Mouse (Mus musculus) ES-Bruce4 (cell line): ENCODE data around the gene Acta2. TPM values are rescaled to one million over a fixed set of nuclear protein-coding genes. Genes with fewer than 3 reads are reported as not detected.

Experiments
- H3K27ac ChIP-seq: 2 replicates; pipeline ENCODE4 v1.5.1; 2012; ENCODE audit warnings: low read length, inconsistent platforms; ENCODE audit not compliant: insufficient read depth
- H3K27me3 ChIP-seq: 2 replicates; pipeline ENCODE4 v1.6.1; 2012; ENCODE audit warnings: mild to moderate bottlenecking, low read length, inconsistent platforms; ENCODE audit not compliant: control insufficient read depth, poor library complexity, insufficient read depth, severe bottlenecking
- H3K36me3 ChIP-seq: 2 replicates; pipeline ENCODE4 v1.6.1; 2012; ENCODE audit warnings: inconsistent platforms, mild to moderate bottlenecking, low read length, moderate library complexity; ENCODE audit not compliant: control insufficient read depth, poor library complexity, insufficient read depth, severe bottlenecking
- H3K4me1 ChIP-seq: one replicate; pipeline ENCODE4 v1.8.1; 2011; ENCODE audit warnings: low read length; ENCODE audit not compliant: control insufficient read depth, insufficient read depth
- H3K4me3 ChIP-seq: 2 replicates; pipeline ENCODE4 v1.5.1; 2011; ENCODE audit warnings: low read depth, mild to moderate bottlenecking, low read length
- H3K9ac ChIP-seq: 2 replicates; pipeline ENCODE4 v1.6.1; 2012; ENCODE audit warnings: low read depth, mild to moderate bottlenecking, inconsistent platforms; ENCODE audit not compliant: poor library complexity, severe bottlenecking
- H3K9me3 ChIP-seq: replicated peaks from 2 replicates; pipeline ENCODE4 v1.6.1; 2012; ENCODE audit warnings: mild to moderate bottlenecking, low read length, inconsistent platforms; ENCODE audit not compliant: control insufficient read depth, poor library complexity, insufficient read depth, severe bottlenecking
- CTCF ChIP-seq: IDR thresholded peaks from one replicate; pipeline ENCODE4 v1.8.1; 2011; ENCODE audit warnings: low read depth, low read length
- EP300 ChIP-seq: IDR thresholded peaks from 2 replicates; pipeline ENCODE4 v1.6.1; 2011; ENCODE audit warnings: low read depth, low read length; ENCODE audit not compliant: insufficient read depth
- POLR2A ChIP-seq: IDR thresholded peaks from one replicate; pipeline ENCODE4 v1.8.1; 2011; ENCODE audit warnings: low read length; ENCODE audit not compliant: insufficient read depth
- polyA plus RNA-seq: library from polyadenylated mRNA; stranded (reverse); fragments of >200 nt; gene quantifications from 2 replicates; pipeline ENCODE4 v1.2.4, GENCODE M21; 2011; ENCODE audit warnings: low read depth; ENCODE audit not compliant: missing spikeins, insufficient read depth, insufficient read length

The Acta2 gene
- polyA plus RNA-seq, 1 experiment = 44.1 TPM

DNA sequence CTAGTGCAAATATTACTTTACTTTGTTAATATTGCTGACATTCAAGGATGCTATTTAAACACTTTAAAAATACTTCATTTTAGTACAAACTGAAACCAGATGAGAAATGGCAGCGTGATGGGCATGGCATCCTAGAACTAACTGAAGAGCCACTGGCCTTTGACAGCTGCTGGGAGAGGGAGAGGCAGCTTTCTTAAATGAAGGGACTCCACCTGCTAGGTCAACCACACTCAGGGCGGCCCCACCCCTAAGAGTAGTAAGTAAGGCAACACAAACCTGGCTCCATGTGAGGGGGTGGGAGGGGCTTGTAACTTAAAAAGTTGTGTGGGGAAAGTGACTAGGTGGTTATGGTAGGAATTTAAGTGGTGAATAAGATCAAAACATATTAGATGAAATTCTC lies 52.7 kb downstream of the Acta2 start:
- Histone ChIP-seq H3K4me3 (no peak overlapping the region), H3K9me3 (no peaks in the 10 kb centered on the region), H3K27ac (no peak overlapping the region), H3K9ac (no peak overlapping the region), H3K27me3 (no peaks in the 10 kb centered on the region), H3K4me1 (no peaks in the 10 kb centered on the region), H3K36me3 (no peaks in the 10 kb centered on the region)
- TF ChIP-seq EP300 (no peak), CTCF (no peak), POLR2A (no peak)

DNA sequence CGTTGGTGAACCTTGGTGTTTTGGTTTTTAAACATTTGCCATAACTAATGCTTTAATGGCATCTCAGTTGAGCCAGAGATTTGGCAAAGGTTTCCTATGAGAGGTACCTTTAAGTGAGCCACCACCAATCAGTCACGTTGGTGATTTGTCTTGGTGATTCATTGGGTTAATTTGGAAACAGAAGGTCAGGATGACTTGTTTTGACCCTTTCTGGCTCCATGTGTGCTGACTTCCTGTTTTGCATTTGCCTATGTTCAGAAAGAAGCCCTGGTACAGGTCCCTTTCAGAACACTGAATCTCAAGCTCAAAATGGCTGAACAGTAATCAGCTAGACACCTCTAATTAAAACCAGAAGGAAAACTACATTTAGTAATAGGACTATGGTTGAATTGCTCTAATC lies 55.9 kb downstream of the Acta2 start:
- Histone ChIP-seq H3K9me3 (no peaks in the 10 kb centered on the region), H3K36me3 (no peaks in the 10 kb centered on the region), H3K4me1 (no peaks in the 10 kb centered on the region), H3K9ac (no peak overlapping the region), H3K4me3 (no peak overlapping the region), H3K27me3 (no peaks in the 10 kb centered on the region), H3K27ac (no peak overlapping the region)
- TF ChIP-seq CTCF (no peak), EP300 (no peak), POLR2A (no peak)

DNA sequence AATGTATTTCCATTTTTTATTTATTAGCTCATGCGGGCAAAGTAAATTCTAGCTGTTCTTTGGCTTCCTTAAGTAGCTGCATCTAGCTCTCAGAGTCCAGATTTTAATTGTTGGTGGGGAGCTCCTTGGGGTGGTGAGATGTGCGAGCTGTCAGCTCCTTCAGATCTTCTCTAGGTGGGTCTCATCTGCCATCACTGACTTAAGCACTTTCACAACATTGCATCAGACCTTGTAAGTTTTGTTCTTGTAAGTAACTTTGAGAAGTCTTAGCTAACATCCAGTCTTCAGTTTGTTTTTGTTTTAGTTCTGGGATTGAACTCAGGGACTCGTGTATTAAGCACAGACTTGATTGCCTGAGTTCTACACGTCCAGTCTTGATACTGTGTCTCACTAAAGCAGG lies 56.5 kb downstream of the Acta2 start:
- Histone ChIP-seq H3K4me1 (peaks cover 2% of the 10 kb centered on the region), H3K4me3 (no peak overlapping the region), H3K36me3 (no peaks in the 10 kb centered on the region), H3K9me3 (no peaks in the 10 kb centered on the region), H3K9ac (no peak overlapping the region), H3K27me3 (no peaks in the 10 kb centered on the region), H3K27ac (no peak overlapping the region)
- TF ChIP-seq POLR2A (no peak), EP300 (no peak), CTCF (no peak)

DNA sequence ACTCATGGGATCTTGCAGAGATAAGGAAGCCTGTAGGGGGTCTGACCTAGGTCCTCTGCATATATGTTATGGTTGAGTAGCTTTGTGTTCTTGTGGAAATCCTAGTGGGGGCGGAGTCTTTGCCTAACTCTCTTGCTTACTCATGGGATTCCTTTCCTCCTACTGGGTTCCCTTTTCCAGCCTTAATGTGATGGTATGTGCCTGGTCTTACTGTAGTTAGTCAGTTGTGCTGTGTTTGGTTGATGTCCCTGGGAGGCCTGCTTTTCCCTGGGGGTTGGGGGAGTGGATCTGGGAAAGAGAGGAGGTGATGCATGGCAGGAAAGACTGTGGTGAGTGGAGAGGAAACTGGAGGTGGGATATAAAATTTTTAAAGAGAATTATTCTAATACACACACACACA lies 57.3 kb downstream of the Acta2 start:
- peaks cover 2% of the 10 kb centered on the region for H3K4me1 ChIP-seq
- H3K9me3 ChIP-seq = no peaks in the 10 kb centered on the region
- H3K27me3 ChIP-seq = no peaks in the 10 kb centered on the region
- TF ChIP-seq EP300 (no peak), CTCF (no peak), POLR2A (no peak)
- no peaks in the 10 kb centered on the region for H3K36me3 ChIP-seq
- no peak overlapping the region for H3K4me3 ChIP-seq
- H3K27ac ChIP-seq = no peak overlapping the region
- H3K9ac ChIP-seq = no peak overlapping the region

DNA sequence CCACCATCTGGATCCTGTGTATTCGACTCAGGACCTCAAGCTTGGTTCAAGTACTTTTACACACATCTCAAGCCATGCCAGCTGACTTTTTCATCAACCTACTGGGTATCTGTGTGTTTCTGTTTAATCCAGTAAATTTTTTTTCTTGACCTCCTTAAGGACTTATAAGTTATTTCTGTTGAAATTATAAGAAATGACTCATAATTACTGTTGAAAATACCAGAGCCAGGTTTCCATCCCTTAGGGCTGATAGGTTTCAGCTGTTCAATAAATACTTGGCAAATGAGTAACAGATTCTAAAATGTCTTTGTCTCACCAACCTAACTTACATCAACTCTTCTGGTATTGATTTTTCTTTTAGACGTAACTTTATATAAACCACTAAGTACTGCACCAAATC lies 60.4 kb downstream of the Acta2 start:
- no peak overlapping the region for H3K27ac ChIP-seq
- peaks cover 2% of the 10 kb centered on the region for H3K4me1 ChIP-seq
- H3K9me3 ChIP-seq = no peaks in the 10 kb centered on the region

DNA sequence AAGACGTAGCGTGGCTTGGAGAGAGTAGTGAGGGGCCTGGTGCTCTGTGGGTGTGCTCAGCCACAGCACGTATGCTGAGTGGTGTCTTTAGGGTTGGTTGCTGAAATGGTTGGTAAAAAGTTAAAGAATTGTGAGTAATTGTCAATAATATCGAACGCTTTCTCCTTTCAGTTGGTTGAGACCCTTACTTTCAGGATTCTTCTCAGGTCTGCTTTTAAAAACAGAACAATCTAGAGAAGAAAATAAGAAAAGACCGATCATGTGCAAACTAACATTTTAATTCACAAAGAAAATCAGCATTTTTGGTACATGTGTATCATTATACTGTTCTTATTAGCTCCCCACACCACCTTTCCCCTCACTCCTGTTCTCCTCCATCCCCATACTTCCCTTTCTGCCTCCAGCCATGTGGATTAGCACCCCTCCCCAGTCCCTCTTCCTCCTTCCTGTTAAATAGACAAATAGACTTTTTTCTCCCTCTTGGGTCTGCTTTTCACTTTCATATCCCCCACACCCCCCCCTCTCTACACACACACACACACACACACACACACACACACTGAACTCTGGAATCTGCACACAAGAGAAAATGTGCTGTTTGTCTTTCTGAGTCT lies 61.2 kb downstream of the Acta2 start:
- Histone ChIP-seq H3K27me3 (no peaks in the 10 kb centered on the region), H3K36me3 (no peaks in the 10 kb centered on the region), H3K27ac (no peak overlapping the region), H3K4me3 (no peak overlapping the region), H3K9me3 (no peaks in the 10 kb centered on the region), H3K9ac (no peak overlapping the region), H3K4me1 (peaks cover 2% of the 10 kb centered on the region)
- TF ChIP-seq EP300 (no peak), POLR2A (no peak), CTCF (no peak)

More for the DNA sequence above, 60.4 kb downstream of the Acta2 start:
- TF ChIP-seq EP300 (no peak), CTCF (no peak), POLR2A (no peak)
- Histone ChIP-seq H3K4me3 (no peak overlapping the region), H3K9ac (no peak overlapping the region), H3K27me3 (no peaks in the 10 kb centered on the region), H3K36me3 (no peaks in the 10 kb centered on the region)

DNA sequence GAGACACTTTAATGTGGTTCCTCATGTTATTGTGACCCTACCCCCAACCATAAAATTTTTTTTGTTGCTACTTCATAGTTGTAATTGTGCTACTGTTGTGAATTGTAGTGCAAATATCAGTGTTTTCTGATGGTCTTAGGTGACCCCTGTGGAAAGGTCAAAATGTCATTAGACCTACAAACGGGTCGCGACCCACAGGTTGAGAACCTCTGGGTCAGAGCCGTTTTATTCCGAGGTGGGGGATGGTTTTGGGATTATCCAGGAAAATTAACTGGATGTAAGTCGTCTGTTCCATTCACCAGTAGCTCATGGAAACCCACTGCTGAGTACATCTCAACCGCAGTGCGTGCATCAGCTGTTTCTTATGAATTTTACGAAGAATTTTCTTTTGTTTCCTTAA lies 61.7 kb downstream of the Acta2 start:
- peaks cover 2% of the 10 kb centered on the region for H3K4me1 ChIP-seq
- H3K27ac ChIP-seq = no peak overlapping the region
- H3K9ac ChIP-seq = no peak overlapping the region
- no peaks in the 10 kb centered on the region for H3K36me3 ChIP-seq
- no peaks in the 10 kb centered on the region for H3K27me3 ChIP-seq
- H3K9me3 ChIP-seq = no peaks in the 10 kb centered on the region
- TF ChIP-seq CTCF = no peak
- no peak for TF ChIP-seq POLR2A
- no peak for TF ChIP-seq EP300
- no peak overlapping the region for H3K4me3 ChIP-seq
